Mouse (Mus musculus): ENCODE measurements at regions not wholly inside any gene's neighbourhood (a gene's known extent, or its start where the extent isn't known, plus 50 kb on each side); places are given as distances from the start of the nearest gene placed in this dataset.
A peak's percentile ranks its signal among the peaks of the same experiment; 100 is the strongest.

GRCm38 (mm10) chr3:82781464-82781863, 94.8 kb downstream of the Rbm46 start:
- Histone ChIP-seq H3K27me3 (ENCODE audit: insufficient read depth, low read length) (no peaks in the 10 kb centered on the region), H3K4me3 (ENCODE audit: low read length) (no peak overlapping the region), H3K9ac (replicated peaks; ENCODE audit: low read length) (no peak overlapping the region), H3K4me1 (ENCODE audit: insufficient read depth, low read length) (no peaks in the 10 kb centered on the region), H3K4me2 (ENCODE audit: low read depth, low read length) (no peak overlapping the region), H3K9me3 (ENCODE audit: low read length) (no peaks in the 10 kb centered on the region), H3K27ac (no peak overlapping the region), H3K36me3 (ENCODE audit: insufficient read depth, low read length) (no peaks in the 10 kb centered on the region)
- no peak for ATAC-seq
- 89% methylated on average over 1 of the region's 1 CpGs for WGBS
- no peak for TF ChIP-seq CTCF (IDR thresholded peaks at IDR 0.05; ENCODE audit: low read depth)
- no peak for DNase-seq (ENCODE audit: low spot score)

GRCm38 (mm10) chr3:82770512-82771270, 105.6 kb downstream of the Rbm46 start:
- TF ChIP-seq CTCF (IDR thresholded peaks at IDR 0.05; ENCODE audit: low read depth), result no peak
- 91% methylated on average over 8 of the region's 8 CpGs for WGBS
- no peaks in the 10 kb centered on the region for H3K4me1 ChIP-seq (ENCODE audit: insufficient read depth, low read length)
- H3K36me3 ChIP-seq (ENCODE audit: insufficient read depth, low read length), result no peaks in the 10 kb centered on the region
- no peaks in the 10 kb centered on the region for H3K9me3 ChIP-seq (ENCODE audit: low read length)
- DNase-seq (ENCODE audit: low spot score), result no peak
- no peaks in the 10 kb centered on the region for H3K27me3 ChIP-seq (ENCODE audit: insufficient read depth, low read length)
- H3K4me3 ChIP-seq (ENCODE audit: low read length), result no peak overlapping the region
- no peak for ATAC-seq
- H3K9ac ChIP-seq (replicated peaks; ENCODE audit: low read length), result no peak overlapping the region
- H3K27ac ChIP-seq, result no peak overlapping the region
- no peak overlapping the region for H3K4me2 ChIP-seq (ENCODE audit: low read depth, low read length)

- WGBS, result 61% methylated on average over 5 of the region's 5 CpGs
- Histone ChIP-seq H3K4me1 (ENCODE audit: insufficient read depth, low read length) (no peaks in the 10 kb centered on the region), H3K27ac (no peak overlapping the region), H3K4me2 (ENCODE audit: low read depth, low read length) (no peak overlapping the region), H3K9me3 (ENCODE audit: low read length) (no peaks in the 10 kb centered on the region), H3K9ac (replicated peaks; ENCODE audit: low read length) (no peak overlapping the region), H3K36me3 (ENCODE audit: insufficient read depth, low read length) (no peaks in the 10 kb centered on the region), H3K4me3 (ENCODE audit: low read length) (no peak overlapping the region), H3K27me3 (ENCODE audit: insufficient read depth, low read length) (no peaks in the 10 kb centered on the region)
- TF ChIP-seq CTCF (IDR thresholded peaks at IDR 0.05; ENCODE audit: low read depth), result no peak
- ATAC-seq (no peak), DNase-seq (ENCODE audit: low spot score) (no peak)
These were observed 108.8 kb downstream of the Rbm46 start for GRCm38 (mm10) chr3:82767484-82767883.

GRCm38 (mm10) chr3:82759946-82760345, 116.3 kb downstream of the Rbm46 start:
- TF ChIP-seq CTCF (IDR thresholded peaks at IDR 0.05; ENCODE audit: low read depth), result no peak
- 82% methylated on average over 2 of the region's 2 CpGs for WGBS
- no peaks in the 10 kb centered on the region for H3K27me3 ChIP-seq (ENCODE audit: insufficient read depth, low read length)
- no peaks in the 10 kb centered on the region for H3K9me3 ChIP-seq (ENCODE audit: low read length)
- ATAC-seq, result no peak
- DNase-seq (ENCODE audit: low spot score), result no peak
- H3K4me3 ChIP-seq (ENCODE audit: low read length), result no peak overlapping the region
- H3K4me1 ChIP-seq (ENCODE audit: insufficient read depth, low read length), result no peaks in the 10 kb centered on the region
- no peak overlapping the region for H3K4me2 ChIP-seq (ENCODE audit: low read depth, low read length)
- no peak overlapping the region for H3K27ac ChIP-seq
- no peaks in the 10 kb centered on the region for H3K36me3 ChIP-seq (ENCODE audit: insufficient read depth, low read length)
- H3K9ac ChIP-seq (replicated peaks; ENCODE audit: low read length), result no peak overlapping the region

- Histone ChIP-seq H3K4me3 (ENCODE audit: low read length) (no peak overlapping the region), H3K9ac (replicated peaks; ENCODE audit: low read length) (no peak overlapping the region), H3K4me2 (ENCODE audit: low read depth, low read length) (no peak overlapping the region), H3K27me3 (ENCODE audit: insufficient read depth, low read length) (no peaks in the 10 kb centered on the region), H3K36me3 (ENCODE audit: insufficient read depth, low read length) (no peaks in the 10 kb centered on the region), H3K9me3 (ENCODE audit: low read length) (no peaks in the 10 kb centered on the region), H3K27ac (no peak overlapping the region), H3K4me1 (ENCODE audit: insufficient read depth, low read length) (no peaks in the 10 kb centered on the region)
- no peak for ATAC-seq
- 76% methylated on average over 1 of the region's 1 CpGs for WGBS
- TF ChIP-seq CTCF (IDR thresholded peaks at IDR 0.05; ENCODE audit: low read depth), result no peak
- no peak for DNase-seq (ENCODE audit: low spot score)
These were observed 117.3 kb downstream of the Rbm46 start for GRCm38 (mm10) chr3:82758967-82759366.

- H3K36me3 ChIP-seq (ENCODE audit: insufficient read depth, low read length), result no peaks in the 10 kb centered on the region
- WGBS, result 31% methylated on average over 3 of the region's 3 CpGs
These were observed 150.7 kb downstream of the Rbm46 start for GRCm38 (mm10) chr3:82725546-82725945.

GRCm38 (mm10) chr3:82707628-82708027, 159.7 kb upstream of the Npy2r start:
- Histone ChIP-seq H3K9me3 (ENCODE audit: low read length) (no peaks in the 10 kb centered on the region), H3K4me3 (ENCODE audit: low read length) (no peak overlapping the region), H3K9ac (replicated peaks; ENCODE audit: low read length) (no peak overlapping the region), H3K36me3 (ENCODE audit: insufficient read depth, low read length) (no peaks in the 10 kb centered on the region), H3K27me3 (ENCODE audit: insufficient read depth, low read length) (no peaks in the 10 kb centered on the region), H3K4me1 (ENCODE audit: insufficient read depth, low read length) (no peaks in the 10 kb centered on the region), H3K27ac (no peak overlapping the region), H3K4me2 (ENCODE audit: low read depth, low read length) (no peak overlapping the region)
- WGBS, result 90% methylated on average over 4 of the region's 4 CpGs
- ATAC-seq (no peak), DNase-seq (ENCODE audit: low spot score) (no peak)
- TF ChIP-seq CTCF (IDR thresholded peaks at IDR 0.05; ENCODE audit: low read depth), result no peak

More at GRCm38 (mm10) chr3:82725546-82725945, 150.7 kb downstream of the Rbm46 start:
- Histone ChIP-seq H3K27me3 (ENCODE audit: insufficient read depth, low read length) (no peaks in the 10 kb centered on the region), H3K27ac (no peak overlapping the region), H3K9me3 (ENCODE audit: low read length) (no peaks in the 10 kb centered on the region), H3K4me1 (ENCODE audit: insufficient read depth, low read length) (no peaks in the 10 kb centered on the region), H3K9ac (replicated peaks; ENCODE audit: low read length) (no peak overlapping the region), H3K4me2 (ENCODE audit: low read depth, low read length) (no peak overlapping the region), H3K4me3 (ENCODE audit: low read length) (no peak overlapping the region)
- peak; percentile 83 for TF ChIP-seq CTCF (IDR thresholded peaks at IDR 0.05; ENCODE audit: low read depth)
- ATAC-seq (no peak), DNase-seq (ENCODE audit: low spot score) (peak; percentile 16)

Data from hindbrain, postnatal 0 days (tissue).